Mouse (Mus musculus) limb, embryonic 13.5 days (tissue): ENCODE data around the gene Gm27179. TPM values are rescaled to one million over a fixed set of nuclear protein-coding genes. Genes with fewer than 3 reads are reported as not detected.
"Not testable (repeated sequence)": the region's sequence is repeated elsewhere in the genome, so short reads cannot be mapped to it uniquely, and the experiment has no call there.

Experiments
- ATAC-seq: fragments of 200-750 bp; cut with Nextera tagmentation; 2 replicates; pipeline ENCODE4 v1.8.0; 2017; ENCODE audit warnings: low read depth, moderate number of reproducible peaks, moderate TSS enrichment; ENCODE audit not compliant: low FRiP score
- H3K27ac ChIP-seq: fragments of 300-500 bp; sonication (generic); 2 replicates; pipeline ENCODE4 v1.5.1; 2015; ENCODE audit warnings: inconsistent platforms, mild to moderate bottlenecking, moderate library complexity
- H3K27me3 ChIP-seq: fragments of 300-500 bp; sonication (generic); 2 replicates; pipeline ENCODE4 v1.6.1; 2015; ENCODE audit warnings: mild to moderate bottlenecking, inconsistent platforms
- H3K36me3 ChIP-seq: fragments of 300-500 bp; sonication (generic); 2 replicates; pipeline ENCODE4 v1.6.1; 2015; ENCODE audit warnings: inconsistent platforms, mild to moderate bottlenecking, moderate library complexity
- H3K4me1 ChIP-seq: fragments of 300-500 bp; sonication (generic); 2 replicates; pipeline ENCODE4 v1.6.1; 2015; ENCODE audit warnings: inconsistent platforms
- H3K4me2 ChIP-seq: fragments of 300-500 bp; sonication (generic); replicated peaks from 2 replicates; pipeline ENCODE4 v1.6.1; 2015; ENCODE audit warnings: inconsistent platforms, mild to moderate bottlenecking, moderate library complexity
- H3K4me3 ChIP-seq: fragments of 300-500 bp; sonication (generic); 2 replicates; pipeline ENCODE4 v1.5.1; 2015; ENCODE audit warnings: moderate library complexity, mild to moderate bottlenecking, inconsistent platforms
- H3K9ac ChIP-seq: fragments of 300-500 bp; sonication (generic); 2 replicates; pipeline ENCODE4 v1.6.1; 2015; ENCODE audit warnings: mild to moderate bottlenecking, inconsistent platforms
- H3K9me3 ChIP-seq: fragments of 300-500 bp; sonication (generic); 2 replicates; pipeline ENCODE4 v1.6.1; 2016; ENCODE audit warnings: inconsistent platforms
- WGBS: fragments of 180-500 bp; shearing (Covaris S2); methylation state at CpG from one replicate; pipeline ENCODE4 v1.1.7; 2015; 5-methylcytosine and 5-hydroxymethylcytosine counted together
- polyA plus RNA-seq: library from polyadenylated mRNA; unstranded; fragments of >200 nt; fragmentation: Nextera tagmentation; extraction: Ambion mirVana; gene quantifications from 2 replicates; pipeline ENCODE4 v1.2.1, GENCODE M21; 2015

The Gm27179 gene
- polyA plus RNA-seq, 1 experiment from 2014 or later: not detected

GRCm38 (mm10) chr14:69464465-69464864, 47.9 kb downstream of the Gm27179 start:
- H3K4me1 ChIP-seq, H3K27ac ChIP-seq, H3K4me3 ChIP-seq, H3K9me3 ChIP-seq, H3K36me3 ChIP-seq, H3K4me2 ChIP-seq, H3K27me3 ChIP-seq, ATAC-seq, H3K9ac ChIP-seq: not testable (repeated sequence)
- WGBS: no CpG with 5 or more reads among the region's 4 CpGs

Other genes starting within 250 kb of the Gm27179 start
- gene Synb, start 218.2 kb downstream of the Gm27179 start, polyA plus RNA-seq: not detected in 2 replicates
- gene Gm16867, start 9.2 kb downstream of the Gm27179 start, polyA plus RNA-seq: 0.18 TPM in 1 of 2 replicates, not detected in the other
- gene Entpd4b, start 42.9 kb upstream of the Gm27179 start, polyA plus RNA-seq: 14.3 and 14.7 TPM in 2 replicates